Mouse (Mus musculus): ENCODE data around the gene Ddx23. TPM values are rescaled to one million over a fixed set of nuclear protein-coding genes. Genes with fewer than 3 reads are reported as not detected.

Ddx23 gene
- polyA plus RNA-seq, 1 experiment, result 31.8 TPM

GRCm38 (mm10) chr15:98634541-98635081, 28.1 kb downstream of the Ddx23 start:
- WGBS, result 1% methylated on average over 62 of the region's 65 CpGs
- H3K27me3 ChIP-seq (ENCODE audit: control insufficient read depth, insufficient read depth, low read length), result peaks cover 29% of the 10 kb centered on the region
- H3K4me1 ChIP-seq (ENCODE audit: control insufficient read depth, insufficient read depth, insufficient read length), result peaks cover 9% of the 10 kb centered on the region
- no peak overlapping the region for H3K27ac ChIP-seq (ENCODE audit: insufficient read depth, low read length)
- H3K36me3 ChIP-seq (ENCODE audit: control insufficient read depth, insufficient read depth, low read length), result no peaks in the 10 kb centered on the region
- peak in 1 of 2 experiments; percentile 25 for DNase-seq (ENCODE audit: low read depth in 1 of 2, low spot score in 2 of 2)
- peak overlapping the region; percentile 57 for H3K4me3 ChIP-seq (ENCODE audit: extremely low read depth, insufficient read depth, insufficient read length)
- TF ChIP-seq CTCF (IDR thresholded peaks at IDR 0.05; ENCODE audit: extremely low read depth, insufficient read depth, insufficient read length, insufficient replicate concordance) (no peak), POLR2A (IDR thresholded peaks at IDR 0.05; ENCODE audit: low read depth, low read length) (no peak)

GRCm38 (mm10) chr15:98633822-98634470, 28.7 kb downstream of the Ddx23 start:
- Histone ChIP-seq H3K4me3 (ENCODE audit: extremely low read depth, insufficient read depth, insufficient read length) (peak overlapping the region; percentile 57), H3K27me3 (ENCODE audit: control insufficient read depth, insufficient read depth, low read length) (peaks cover 29% of the 10 kb centered on the region), H3K36me3 (ENCODE audit: control insufficient read depth, insufficient read depth, low read length) (no peaks in the 10 kb centered on the region), H3K27ac (ENCODE audit: insufficient read depth, low read length) (no peak overlapping the region), H3K4me1 (ENCODE audit: control insufficient read depth, insufficient read depth, insufficient read length) (peaks cover 9% of the 10 kb centered on the region)
- 2% methylated on average over 25 of the region's 25 CpGs for WGBS
- DNase-seq (ENCODE audit: low read depth in 1 of 2, low spot score in 2 of 2), result no peak
- TF ChIP-seq CTCF (IDR thresholded peaks at IDR 0.05; ENCODE audit: extremely low read depth, insufficient read depth, insufficient read length, insufficient replicate concordance) (no peak), POLR2A (IDR thresholded peaks at IDR 0.05; ENCODE audit: low read depth, low read length) (no peak)

GRCm38 (mm10) chr15:98632921-98633320, 29.8 kb downstream of the Ddx23 start:
- TF ChIP-seq POLR2A (IDR thresholded peaks at IDR 0.05; ENCODE audit: low read depth, low read length), result no peak
- no peak for TF ChIP-seq CTCF (IDR thresholded peaks at IDR 0.05; ENCODE audit: extremely low read depth, insufficient read depth, insufficient read length, insufficient replicate concordance)
- H3K27me3 ChIP-seq (ENCODE audit: control insufficient read depth, insufficient read depth, low read length), result peaks cover 31% of the 10 kb centered on the region
- H3K27ac ChIP-seq (ENCODE audit: insufficient read depth, low read length), result no peak overlapping the region
- no peaks in the 10 kb centered on the region for H3K36me3 ChIP-seq (ENCODE audit: control insufficient read depth, insufficient read depth, low read length)
- peaks cover 9% of the 10 kb centered on the region for H3K4me1 ChIP-seq (ENCODE audit: control insufficient read depth, insufficient read depth, insufficient read length)
- 4% methylated on average over 4 of the region's 4 CpGs for WGBS
- no peak for DNase-seq (ENCODE audit: low read depth in 1 of 2, low spot score in 2 of 2)
- no peak overlapping the region for H3K4me3 ChIP-seq (ENCODE audit: extremely low read depth, insufficient read depth, insufficient read length)

GRCm38 (mm10) chr15:98632107-98632744, 30.5 kb downstream of the Ddx23 start:
- Histone ChIP-seq H3K36me3 (ENCODE audit: control insufficient read depth, insufficient read depth, low read length) (no peaks in the 10 kb centered on the region), H3K4me3 (ENCODE audit: extremely low read depth, insufficient read depth, insufficient read length) (no peak overlapping the region), H3K4me1 (ENCODE audit: control insufficient read depth, insufficient read depth, insufficient read length) (peaks cover 9% of the 10 kb centered on the region), H3K27me3 (ENCODE audit: control insufficient read depth, insufficient read depth, low read length) (peaks cover 31% of the 10 kb centered on the region), H3K27ac (ENCODE audit: insufficient read depth, low read length) (no peak overlapping the region)
- 3% methylated on average over 25 of the region's 25 CpGs for WGBS
- DNase-seq (ENCODE audit: low read depth in 1 of 2, low spot score in 2 of 2), result no peak
- TF ChIP-seq CTCF (IDR thresholded peaks at IDR 0.05; ENCODE audit: extremely low read depth, insufficient read depth, insufficient read length, insufficient replicate concordance) (no peak), POLR2A (IDR thresholded peaks at IDR 0.05; ENCODE audit: low read depth, low read length) (no peak)

- Histone ChIP-seq H3K27me3 (ENCODE audit: control insufficient read depth, insufficient read depth, low read length) (peaks cover 30% of the 10 kb centered on the region), H3K4me1 (ENCODE audit: control insufficient read depth, insufficient read depth, insufficient read length) (peaks cover 9% of the 10 kb centered on the region), H3K4me3 (ENCODE audit: extremely low read depth, insufficient read depth, insufficient read length) (no peak overlapping the region), H3K27ac (ENCODE audit: insufficient read depth, low read length) (no peak overlapping the region), H3K36me3 (ENCODE audit: control insufficient read depth, insufficient read depth, low read length) (no peaks in the 10 kb centered on the region)
- WGBS, result 4% methylated on average over 18 of the region's 18 CpGs
- DNase-seq (ENCODE audit: low read depth in 1 of 2, low spot score in 2 of 2), result peak; percentile 25 to 27
- TF ChIP-seq CTCF (IDR thresholded peaks at IDR 0.05; ENCODE audit: extremely low read depth, insufficient read depth, insufficient read length, insufficient replicate concordance), result peak; percentile 74; the same call in 1 of the 2 replicates
- no peak for TF ChIP-seq POLR2A (IDR thresholded peaks at IDR 0.05; ENCODE audit: low read depth, low read length)
These were observed 31.2 kb downstream of the Ddx23 start for GRCm38 (mm10) chr15:98631493-98631892.

GRCm38 (mm10) chr15:98630540-98630939, 32.2 kb downstream of the Ddx23 start, which contains the start of gene Cacnb3:
Gene Cacnb3, plus strand, starts transcription at chr15:98630840.
- H3K27me3 ChIP-seq (ENCODE audit: control insufficient read depth, insufficient read depth, low read length), result peaks cover 27% of the 10 kb centered on the region
- no peak for DNase-seq (ENCODE audit: low read depth in 1 of 2, low spot score in 2 of 2)
- no peaks in the 10 kb centered on the region for H3K36me3 ChIP-seq (ENCODE audit: control insufficient read depth, insufficient read depth, low read length)
- peaks cover 9% of the 10 kb centered on the region for H3K4me1 ChIP-seq (ENCODE audit: control insufficient read depth, insufficient read depth, insufficient read length)
- 33% methylated on average over 4 of the region's 4 CpGs for WGBS
- H3K27ac ChIP-seq (ENCODE audit: insufficient read depth, low read length), result no peak within 1 kb of the TSS
- no peak within 1 kb of the TSS for H3K4me3 ChIP-seq (ENCODE audit: extremely low read depth, insufficient read depth, insufficient read length)
- no peak for TF ChIP-seq POLR2A (IDR thresholded peaks at IDR 0.05; ENCODE audit: low read depth, low read length)
- TF ChIP-seq CTCF (IDR thresholded peaks at IDR 0.05; ENCODE audit: extremely low read depth, insufficient read depth, insufficient read length, insufficient replicate concordance), result no peak

All from spleen, adult 2 months (tissue).